Comparison of ENCODE assay signal across 1 mouse cellular context in the genomic region with DNA sequence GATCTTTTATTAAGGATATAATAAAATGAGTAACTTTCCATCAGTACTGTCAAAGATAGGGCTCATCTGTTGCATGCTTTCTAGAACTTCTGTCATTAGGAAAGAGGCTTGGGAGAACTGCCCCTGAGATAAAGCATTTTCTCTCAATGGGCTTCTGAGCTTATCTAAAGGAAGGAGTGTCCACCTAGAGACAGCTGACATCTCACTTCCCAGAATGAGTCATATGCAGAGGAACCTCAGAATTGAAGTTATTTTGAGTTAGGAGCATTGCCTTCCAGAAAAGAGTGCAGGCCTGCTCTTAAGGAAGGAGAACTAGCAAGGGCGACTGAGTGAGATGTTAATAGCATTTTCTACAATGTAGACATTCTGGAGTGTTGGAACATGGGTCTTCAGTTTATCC.
TF ChIP-seq lines count a peak whose summit lies in the region.

No protein-coding gene starts in this region.

TF ChIP-seq in CH12.LX, 34 proteins besides CTCF, POLR2A, EP300 and RAD21 (continued from another document):
- no peak for TF ChIP-seq MAX (IDR thresholded peaks at IDR 0.05; ENCODE audit: low read length)
- 0 out of 2 replicates have a peak, but pooled peaks have one; percentile 18 for TF ChIP-seq MAFK (IDR thresholded peaks at IDR 0.05; ENCODE audit: insufficient replicate concordance, low read length)
